Mouse (Mus musculus): ENCODE measurements around the gene Hectd3. TPM values are rescaled to one million over a fixed set of nuclear protein-coding genes. Genes with fewer than 3 reads are reported as not detected.

Hectd3 gene
- polyA plus RNA-seq, 2 experiments, result 4.9 to 8.9 TPM

GRCm38 (mm10) chr4:117013596-117013995, 18.5 kb downstream of the Hectd3 start:
- Histone ChIP-seq H3K27me3 (ENCODE audit: control insufficient read depth, insufficient read depth, low read length) (no peaks in the 10 kb centered on the region), H3K36me3 (replicated peaks; ENCODE audit: control insufficient read depth, insufficient read depth, low read depth) (no peaks in the 10 kb centered on the region), H3K4me2 (ENCODE audit: low read depth) (no peak overlapping the region), H3K4me1 (replicated peaks; ENCODE audit: control insufficient read depth in 2 of 2, insufficient read depth in 2 of 2, low read length in 1 of 2) (0 out of 4 replicates have a peak, but pooled peaks cover 0 to under 1% of the 10 kb centered on the region in 2 experiments), H3K9me3 (ENCODE audit: control insufficient read depth, low read length) (no peaks in the 10 kb centered on the region), H3K4me3 (ENCODE audit: insufficient read depth in 1 of 2, low read depth in 2 of 2, low read length in 2 of 2) (no peak overlapping the region), H3K27ac (no peak overlapping the region), H3K9ac (replicated peaks) (no peak overlapping the region)
- WGBS (ENCODE audit: insufficient replicate concordance), result 75% methylated on average over 6 of the region's 6 CpGs
- ATAC-seq (ENCODE audit: insufficient read depth) (no peak), DNase-seq (ENCODE audit: low read depth in 3 of 3, low spot score in 3 of 3) (no peak)
- TF ChIP-seq CTCF (IDR thresholded peaks at IDR 0.05; ENCODE audit: low read depth) (no peak), EP300 (IDR thresholded peaks at IDR 0.05; ENCODE audit: low read depth) (no peak)

DNA sequence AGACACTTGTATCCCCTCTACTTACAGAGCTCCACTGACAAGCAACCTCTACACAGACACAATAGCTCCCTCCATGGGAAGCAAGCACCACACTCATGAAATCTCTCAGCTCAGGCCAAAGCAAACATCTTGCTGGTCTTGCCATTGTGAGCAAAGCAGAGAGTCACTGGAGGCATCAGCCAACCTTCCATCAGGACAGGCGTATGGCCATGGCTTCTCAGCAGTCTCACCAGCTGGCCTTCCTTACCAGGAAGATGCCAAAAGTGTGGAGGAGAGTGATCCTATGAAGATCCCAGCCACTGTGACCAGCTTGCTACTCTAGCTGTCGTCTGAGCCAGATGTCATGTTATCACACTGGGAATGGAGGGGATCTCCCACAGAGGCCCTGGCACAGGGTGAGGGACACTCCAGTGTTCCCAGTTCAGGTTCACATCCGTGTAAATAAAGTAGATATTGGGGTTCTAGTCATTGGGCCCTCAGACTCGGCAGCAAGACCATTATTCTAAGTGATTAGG, 19.8 kb downstream of the Hectd3 start:
- Histone ChIP-seq H3K27ac (no peak overlapping the region), H3K9ac (replicated peaks) (no peak overlapping the region), H3K4me2 (ENCODE audit: low read depth) (no peak overlapping the region), H3K36me3 (replicated peaks; ENCODE audit: control insufficient read depth, insufficient read depth, low read depth) (no peaks in the 10 kb centered on the region), H3K9me3 (ENCODE audit: control insufficient read depth, low read length) (no peaks in the 10 kb centered on the region), H3K4me3 (ENCODE audit: insufficient read depth in 1 of 2, low read depth in 2 of 2, low read length in 2 of 2) (no peak overlapping the region), H3K4me1 (replicated peaks; ENCODE audit: control insufficient read depth in 2 of 2, insufficient read depth in 2 of 2, low read length in 1 of 2) (peaks cover 0 to 3% of the 10 kb centered on the region in 2 experiments; a peak in 1 of 4 replicates), H3K27me3 (ENCODE audit: control insufficient read depth, insufficient read depth, low read length) (no peaks in the 10 kb centered on the region)
- ATAC-seq (ENCODE audit: insufficient read depth), result no peak
- DNase-seq (ENCODE audit: low read depth in 3 of 3, low spot score in 3 of 3), result no peak
- 52% methylated on average over 4 of the region's 4 CpGs for WGBS (ENCODE audit: insufficient replicate concordance)
- no peak for TF ChIP-seq CTCF (IDR thresholded peaks at IDR 0.05; ENCODE audit: low read depth)
- TF ChIP-seq EP300 (IDR thresholded peaks at IDR 0.05; ENCODE audit: low read depth), result no peak

DNA sequence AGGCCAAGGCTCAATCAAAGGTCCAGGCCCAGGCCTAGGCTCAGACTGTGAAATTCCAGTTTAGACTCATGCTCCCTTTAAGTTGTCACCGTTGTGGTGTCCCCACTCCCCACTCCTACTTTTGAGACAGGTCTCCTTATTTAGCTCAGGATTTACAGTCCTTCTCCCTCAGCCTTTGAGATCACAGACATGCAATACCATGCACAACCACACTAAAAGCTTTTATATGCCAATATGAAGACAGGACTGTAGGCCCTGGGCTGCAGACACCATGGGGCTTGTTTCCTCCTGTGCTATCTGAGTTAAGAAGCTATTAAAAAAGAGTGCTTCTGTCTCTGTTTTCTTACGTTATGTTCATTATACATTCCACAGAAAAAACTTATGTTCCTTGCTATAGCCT, 22.6 kb downstream of the Hectd3 start:
- no peak overlapping the region for H3K4me3 ChIP-seq (ENCODE audit: insufficient read depth in 1 of 2, low read depth in 2 of 2, low read length in 2 of 2)
- no peak overlapping the region for H3K27ac ChIP-seq
- ATAC-seq (ENCODE audit: insufficient read depth) (no peak), DNase-seq (ENCODE audit: low read depth in 3 of 3, low spot score in 3 of 3) (no peak)
- no peak overlapping the region for H3K9ac ChIP-seq (replicated peaks)
- H3K4me2 ChIP-seq (ENCODE audit: low read depth), result no peak overlapping the region
- 0 out of 2 replicates have a peak, but pooled peaks cover 7% of the 10 kb centered on the region for H3K36me3 ChIP-seq (replicated peaks; ENCODE audit: control insufficient read depth, insufficient read depth, low read depth)
- 75% methylated on average over 2 of the region's 2 CpGs for WGBS (ENCODE audit: insufficient replicate concordance)
- H3K9me3 ChIP-seq (ENCODE audit: control insufficient read depth, low read length), result no peaks in the 10 kb centered on the region
- H3K4me1 ChIP-seq (replicated peaks; ENCODE audit: control insufficient read depth in 2 of 2, insufficient read depth in 2 of 2, low read length in 1 of 2), result peaks cover 4 to 10% of the 10 kb centered on the region in 2 experiments; a peak in 3 of 4 replicates
- no peaks in the 10 kb centered on the region for H3K27me3 ChIP-seq (ENCODE audit: control insufficient read depth, insufficient read depth, low read length)
- no peak for TF ChIP-seq CTCF (IDR thresholded peaks at IDR 0.05; ENCODE audit: low read depth)
- no peak for TF ChIP-seq EP300 (IDR thresholded peaks at IDR 0.05; ENCODE audit: low read depth)

DNA sequence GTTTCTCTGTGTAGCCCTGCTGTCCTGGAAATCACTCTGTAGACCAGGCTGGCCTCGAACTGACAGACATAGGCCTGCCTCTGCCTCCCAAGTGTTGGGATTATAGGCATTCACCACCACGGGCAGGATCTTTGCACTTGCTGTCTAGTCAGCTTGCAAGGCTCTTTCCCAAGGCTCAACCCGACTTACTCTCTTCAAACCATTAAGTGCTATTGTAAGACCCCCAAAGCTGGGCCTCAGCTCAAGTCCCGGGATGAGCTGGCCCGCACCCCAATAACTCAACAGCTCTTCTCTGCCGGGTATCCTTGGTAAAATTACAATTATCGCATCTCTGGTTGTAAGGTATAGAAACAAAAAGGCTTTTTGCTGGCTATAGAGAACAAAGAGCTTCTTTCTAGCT, 23.2 kb downstream of the Hectd3 start:
- H3K27me3 ChIP-seq (ENCODE audit: control insufficient read depth, insufficient read depth, low read length), result no peaks in the 10 kb centered on the region
- H3K36me3 ChIP-seq (replicated peaks; ENCODE audit: control insufficient read depth, insufficient read depth, low read depth), result peaks cover 7% of the 10 kb centered on the region; the same call in 1 of the 2 replicates
- DNase-seq (ENCODE audit: low read depth in 3 of 3, low spot score in 3 of 3) (no peak), ATAC-seq (ENCODE audit: insufficient read depth) (no peak)
- no peaks in the 10 kb centered on the region for H3K9me3 ChIP-seq (ENCODE audit: control insufficient read depth, low read length)
- WGBS (ENCODE audit: insufficient replicate concordance), result 82% methylated on average over 7 of the region's 7 CpGs
- no peak overlapping the region for H3K4me3 ChIP-seq (ENCODE audit: insufficient read depth in 1 of 2, low read depth in 2 of 2, low read length in 2 of 2)
- no peak overlapping the region for H3K4me2 ChIP-seq (ENCODE audit: low read depth)
- peaks cover 6 to 14% of the 10 kb centered on the region in 2 experiments for H3K4me1 ChIP-seq (replicated peaks; ENCODE audit: control insufficient read depth in 2 of 2, insufficient read depth in 2 of 2, low read length in 1 of 2)
- no peak overlapping the region for H3K27ac ChIP-seq
- TF ChIP-seq CTCF (IDR thresholded peaks at IDR 0.05; ENCODE audit: low read depth), result no peak
- no peak for TF ChIP-seq EP300 (IDR thresholded peaks at IDR 0.05; ENCODE audit: low read depth)
- H3K9ac ChIP-seq (replicated peaks), result no peak overlapping the region

GRCm38 (mm10) chr4:117019206-117020134, 24.4 kb downstream of the Hectd3 start, which contains the start of gene Eif2b3:
Gene Eif2b3, plus strand, starts transcription at chr4:117019402.
- peaks cover 9 to 18% of the 10 kb centered on the region in 2 experiments for H3K4me1 ChIP-seq (replicated peaks; ENCODE audit: control insufficient read depth in 2 of 2, insufficient read depth in 2 of 2, low read length in 1 of 2)
- H3K4me3 ChIP-seq (ENCODE audit: insufficient read depth in 1 of 2, low read depth in 2 of 2, low read length in 2 of 2), result peak within 1 kb of the TSS; percentile 69 to 86
- DNase-seq (ENCODE audit: low read depth in 3 of 3, low spot score in 3 of 3), result peak; percentile 86 to 88 (median 87)
- peak within 1 kb of the TSS; percentile 61 for H3K27ac ChIP-seq
- H3K36me3 ChIP-seq (replicated peaks; ENCODE audit: control insufficient read depth, insufficient read depth, low read depth), result peaks cover 10% of the 10 kb centered on the region
- H3K27me3 ChIP-seq (ENCODE audit: control insufficient read depth, insufficient read depth, low read length), result no peaks in the 10 kb centered on the region
- peak within 1 kb of the TSS; percentile 88 for H3K4me2 ChIP-seq (ENCODE audit: low read depth)
- TF ChIP-seq CTCF (IDR thresholded peaks at IDR 0.05; ENCODE audit: low read depth) (peak; percentile 62), EP300 (IDR thresholded peaks at IDR 0.05; ENCODE audit: low read depth) (no peak)
- H3K9me3 ChIP-seq (ENCODE audit: control insufficient read depth, low read length), result no peaks in the 10 kb centered on the region
- peak; percentile 99 for ATAC-seq (ENCODE audit: insufficient read depth)
- WGBS (ENCODE audit: insufficient replicate concordance), result under 1% methylated on average over 61 of the region's 61 CpGs
- peak within 1 kb of the TSS; percentile 85 for H3K9ac ChIP-seq (replicated peaks)

Data from liver, embryonic 14.5 days (tissue).